Mouse (Mus musculus): ENCODE measurements around the gene Ube2o. TPM values are rescaled to one million over a fixed set of nuclear protein-coding genes. Genes with fewer than 3 reads are reported as not detected.
A peak's percentile ranks its signal among the peaks of the same experiment; 100 is the strongest.

Ube2o gene
- polyA plus RNA-seq, 1 experiment from 2014 or later, result 15.4 TPM

DNA sequence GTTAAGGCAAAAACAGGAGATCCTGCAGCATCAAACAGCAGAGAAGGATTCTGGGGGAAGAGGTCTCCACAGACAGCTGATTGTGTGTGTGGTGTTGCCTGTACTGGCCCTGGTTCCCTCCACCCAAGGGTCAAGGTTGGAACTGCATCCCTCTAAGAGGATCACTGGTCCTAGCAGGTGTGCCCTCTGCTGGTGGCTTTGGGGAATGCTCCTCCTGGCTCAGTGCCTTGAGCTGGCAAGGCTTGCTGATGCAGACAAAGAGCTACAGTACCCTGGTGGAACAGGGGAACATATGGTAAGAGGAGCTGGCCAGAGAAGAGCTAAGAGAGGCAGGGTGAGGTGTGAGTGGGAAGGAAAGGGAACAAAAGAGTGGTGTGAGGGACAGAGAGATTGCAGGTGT lies 11.2 kb upstream of the Ube2o start:
- no peaks in the 10 kb centered on the region for H3K27me3 ChIP-seq (replicated peaks; ENCODE audit: control insufficient read depth, insufficient read depth, low read length)
- H3K4me1 ChIP-seq (ENCODE audit: control insufficient read depth, insufficient read depth, low read length), result peaks cover 9% of the 10 kb centered on the region; the same call in 1 of the 2 replicates
- DNase-seq (ENCODE audit: low spot score) (peak; percentile 86), ATAC-seq (ENCODE audit: low read depth) (peak; percentile 84)
- no peak overlapping the region for H3K27ac ChIP-seq (replicated peaks; ENCODE audit: low read depth, low read length)
- H3K4me3 ChIP-seq (ENCODE audit: low read depth, low read length), result no peak overlapping the region
- no peak overlapping the region for H3K9ac ChIP-seq (ENCODE audit: low read depth, low read length)
- no peaks in the 10 kb centered on the region for H3K36me3 ChIP-seq (ENCODE audit: control insufficient read depth, insufficient read depth, low read length)
- H3K4me2 ChIP-seq (ENCODE audit: low read depth, low read length), result no peak overlapping the region
- no peaks in the 10 kb centered on the region for H3K9me3 ChIP-seq (ENCODE audit: control insufficient read depth, low read length)

DNA sequence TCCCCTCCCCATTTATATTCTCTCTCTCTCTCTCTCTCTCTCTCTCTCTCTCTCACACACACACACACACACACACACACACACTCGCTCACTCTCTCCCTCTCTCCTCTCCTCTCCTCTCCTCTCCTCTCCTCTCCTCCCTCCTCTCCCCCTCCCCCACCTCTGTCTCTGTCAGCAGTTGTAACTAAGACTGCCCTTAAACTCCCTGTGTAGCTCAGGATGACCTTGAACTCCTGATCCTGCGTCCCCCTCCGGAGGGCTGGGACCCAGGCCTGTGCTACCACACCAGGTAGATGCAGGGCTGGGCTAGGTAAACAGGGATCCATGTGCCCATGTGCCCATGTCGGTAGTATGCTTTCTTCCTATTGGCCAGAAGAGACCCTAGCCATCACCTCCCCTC lies 10.4 kb upstream of the Ube2o start:
- no peak overlapping the region for H3K9ac ChIP-seq (ENCODE audit: low read depth, low read length)
- no peak overlapping the region for H3K4me2 ChIP-seq (ENCODE audit: low read depth, low read length)
- DNase-seq (ENCODE audit: low spot score) (no peak), ATAC-seq (ENCODE audit: low read depth) (no peak)
- H3K36me3 ChIP-seq (ENCODE audit: control insufficient read depth, insufficient read depth, low read length), result no peaks in the 10 kb centered on the region
- no peak overlapping the region for H3K27ac ChIP-seq (replicated peaks; ENCODE audit: low read depth, low read length)
- H3K9me3 ChIP-seq (ENCODE audit: control insufficient read depth, low read length), result no peaks in the 10 kb centered on the region
- H3K4me3 ChIP-seq (ENCODE audit: low read depth, low read length), result no peak overlapping the region
- peaks cover 9% of the 10 kb centered on the region; the same call in 1 of the 2 replicates for H3K4me1 ChIP-seq (ENCODE audit: control insufficient read depth, insufficient read depth, low read length)
- 81% methylated on average over 4 of the region's 4 CpGs for WGBS
- H3K27me3 ChIP-seq (replicated peaks; ENCODE audit: control insufficient read depth, insufficient read depth, low read length), result no peaks in the 10 kb centered on the region

DNA sequence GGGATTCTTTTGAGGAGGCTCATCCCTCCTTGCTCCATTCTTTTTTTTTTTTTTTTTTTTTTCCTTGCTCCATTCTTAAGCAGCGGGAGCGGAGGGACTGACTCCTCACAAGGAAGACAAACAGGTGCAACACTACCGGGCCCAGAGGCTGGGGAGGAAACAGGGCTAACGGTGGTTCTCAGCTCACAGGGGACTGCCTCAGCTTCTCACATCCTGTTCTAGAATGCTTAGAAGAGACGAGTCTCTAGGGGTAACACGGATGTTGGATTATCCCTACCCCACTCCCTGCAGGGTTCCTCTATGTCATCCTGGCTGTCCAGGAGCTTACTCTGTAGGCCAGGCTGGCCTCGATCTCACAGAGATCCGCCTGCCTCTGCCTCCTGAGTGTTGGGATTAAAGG lies 8.3 kb upstream of the Ube2o start:
- no peak overlapping the region for H3K4me3 ChIP-seq (ENCODE audit: low read depth, low read length)
- ATAC-seq (ENCODE audit: low read depth) (no peak), DNase-seq (ENCODE audit: low spot score) (no peak)
- H3K4me1 ChIP-seq (ENCODE audit: control insufficient read depth, insufficient read depth, low read length), result peaks cover 9% of the 10 kb centered on the region; the same call in 1 of the 2 replicates
- 49% methylated on average over 8 of the region's 8 CpGs for WGBS
- no peaks in the 10 kb centered on the region for H3K9me3 ChIP-seq (ENCODE audit: control insufficient read depth, low read length)
- no peak overlapping the region for H3K9ac ChIP-seq (ENCODE audit: low read depth, low read length)
- H3K36me3 ChIP-seq (ENCODE audit: control insufficient read depth, insufficient read depth, low read length), result no peaks in the 10 kb centered on the region
- peak overlapping the region; percentile 3; the same call in 1 of the 2 replicates for H3K4me2 ChIP-seq (ENCODE audit: low read depth, low read length)
- H3K27ac ChIP-seq (replicated peaks; ENCODE audit: low read depth, low read length), result no peak overlapping the region
- H3K27me3 ChIP-seq (replicated peaks; ENCODE audit: control insufficient read depth, insufficient read depth, low read length), result no peaks in the 10 kb centered on the region

DNA sequence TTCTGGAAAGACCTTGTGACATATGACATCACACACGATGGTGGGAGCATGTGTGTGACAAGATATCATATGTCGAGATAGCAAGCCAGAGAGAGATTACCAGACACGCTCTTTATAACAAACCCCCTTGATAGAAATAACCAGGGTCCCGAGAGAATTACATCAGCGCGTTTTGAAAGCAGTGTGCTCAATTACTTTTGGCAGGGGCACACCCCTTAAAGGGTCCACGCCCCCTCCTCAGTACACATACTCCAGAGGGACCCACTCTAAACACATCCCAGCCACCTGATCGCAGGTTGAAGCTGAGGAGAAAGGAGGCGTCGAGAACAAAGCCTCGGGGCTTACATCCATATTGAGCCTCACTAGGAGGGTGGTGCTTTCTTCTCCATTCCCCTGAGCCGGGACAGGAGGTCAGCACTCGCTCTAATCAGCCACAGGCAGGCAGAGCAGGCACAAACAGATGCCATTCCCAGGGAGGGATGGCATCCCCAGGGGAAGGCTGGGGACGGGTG lies 7.8 kb upstream of the Ube2o start:
- no peak overlapping the region for H3K9ac ChIP-seq (ENCODE audit: low read depth, low read length)
- 16% methylated on average over 14 of the region's 14 CpGs for WGBS

DNA sequence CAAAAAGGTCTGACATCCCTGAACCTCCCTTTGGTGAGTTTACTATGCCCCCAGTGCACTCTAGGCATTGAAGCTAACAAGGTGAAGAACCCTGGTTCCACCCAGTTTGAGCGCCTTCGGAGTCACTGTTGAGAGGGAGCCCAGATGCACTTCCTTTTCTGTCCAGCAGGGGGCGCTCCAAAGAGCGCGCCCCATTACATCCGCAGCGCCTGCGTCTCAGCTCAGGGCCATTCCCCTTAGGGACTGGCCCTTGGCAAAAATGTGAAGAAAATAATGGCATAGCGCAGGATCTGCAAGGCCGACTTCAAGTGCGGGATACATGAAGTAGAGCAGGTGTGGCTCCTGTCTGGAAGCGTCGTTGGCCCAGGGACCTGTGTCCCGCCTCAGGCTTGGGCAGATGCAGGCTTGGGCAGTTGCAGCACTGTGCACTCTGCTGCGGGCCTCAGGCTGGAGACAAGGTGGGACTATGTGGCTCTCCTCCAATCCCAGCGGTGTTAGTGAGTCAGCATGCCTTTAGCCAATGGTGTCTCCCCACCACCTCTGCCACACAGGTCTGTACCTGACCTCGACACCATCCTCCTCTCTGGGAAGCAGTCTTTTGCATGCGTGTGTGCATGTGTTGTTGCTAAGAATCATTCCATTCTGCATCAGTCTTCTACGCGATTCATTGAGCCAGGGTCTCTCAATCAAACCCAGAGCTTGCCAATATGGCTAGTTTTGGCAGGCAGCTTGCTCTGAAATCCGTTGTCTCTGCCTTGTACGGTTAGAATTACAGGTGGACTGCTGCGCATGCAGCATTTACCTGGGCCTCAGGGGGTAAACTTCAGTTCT lies 5.8 kb upstream of the Ube2o start:
- H3K4me1 ChIP-seq (ENCODE audit: control insufficient read depth, insufficient read depth, low read length), result peaks cover 6% of the 10 kb centered on the region; the same call in 1 of the 2 replicates
- no peaks in the 10 kb centered on the region for H3K36me3 ChIP-seq (ENCODE audit: control insufficient read depth, insufficient read depth, low read length)
- WGBS, result 19% methylated on average over 23 of the region's 23 CpGs
- no peak overlapping the region for H3K9ac ChIP-seq (ENCODE audit: low read depth, low read length)
- DNase-seq (ENCODE audit: low spot score) (peak; percentile 45), ATAC-seq (ENCODE audit: low read depth) (peak; percentile 28; the same call in 1 of the 2 replicates)
- H3K27ac ChIP-seq (replicated peaks; ENCODE audit: low read depth, low read length), result no peak overlapping the region
- H3K27me3 ChIP-seq (replicated peaks; ENCODE audit: control insufficient read depth, insufficient read depth, low read length), result no peaks in the 10 kb centered on the region
- no peaks in the 10 kb centered on the region for H3K9me3 ChIP-seq (ENCODE audit: control insufficient read depth, low read length)
- no peak overlapping the region for H3K4me3 ChIP-seq (ENCODE audit: low read depth, low read length)
- peak overlapping the region; percentile 30 for H3K4me2 ChIP-seq (ENCODE audit: low read depth, low read length)

More for the DNA sequence above, 7.8 kb upstream of the Ube2o start:
- H3K9me3 ChIP-seq (ENCODE audit: control insufficient read depth, low read length), result no peaks in the 10 kb centered on the region
- H3K36me3 ChIP-seq (ENCODE audit: control insufficient read depth, insufficient read depth, low read length), result no peaks in the 10 kb centered on the region
- DNase-seq (ENCODE audit: low spot score), result peak; percentile 74
- peak overlapping the region; percentile 3; the same call in 1 of the 2 replicates for H3K4me2 ChIP-seq (ENCODE audit: low read depth, low read length)
- ATAC-seq (ENCODE audit: low read depth), result peak; percentile 64
- peaks cover 9% of the 10 kb centered on the region; the same call in 1 of the 2 replicates for H3K4me1 ChIP-seq (ENCODE audit: control insufficient read depth, insufficient read depth, low read length)
- H3K27ac ChIP-seq (replicated peaks; ENCODE audit: low read depth, low read length), result no peak overlapping the region
- H3K4me3 ChIP-seq (ENCODE audit: low read depth, low read length), result no peak overlapping the region
- no peaks in the 10 kb centered on the region for H3K27me3 ChIP-seq (replicated peaks; ENCODE audit: control insufficient read depth, insufficient read depth, low read length)

DNA sequence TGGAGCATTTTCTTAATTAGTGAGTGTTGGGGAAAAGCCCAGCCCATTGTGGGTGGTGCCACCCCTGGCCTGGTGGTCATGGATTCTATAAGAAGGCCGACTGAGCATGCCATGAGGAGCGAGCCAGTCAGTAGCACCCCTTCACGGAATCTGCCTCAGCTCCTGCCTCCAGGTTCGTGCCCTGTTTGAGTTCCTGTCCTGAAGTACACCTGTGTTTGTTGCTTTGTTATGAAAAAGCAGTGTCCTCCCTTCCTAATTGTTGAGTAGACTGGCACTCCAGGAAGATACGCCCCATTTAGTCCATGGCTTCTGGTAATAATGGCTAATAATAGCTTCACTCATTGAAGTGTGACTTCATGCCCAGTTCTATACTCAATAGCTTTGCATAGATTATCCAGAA lies 5.1 kb upstream of the Ube2o start, which contains the start of gene Aanat:
Gene Aanat, plus strand, starts transcription at position 123 of the 400 bp plus-strand sequence.
- no peaks in the 10 kb centered on the region for H3K27me3 ChIP-seq (replicated peaks; ENCODE audit: control insufficient read depth, insufficient read depth, low read length)
- no peaks in the 10 kb centered on the region for H3K9me3 ChIP-seq (ENCODE audit: control insufficient read depth, low read length)
- WGBS, result 61% methylated on average over 5 of the region's 5 CpGs
- no peak within 1 kb of the TSS for H3K4me3 ChIP-seq (ENCODE audit: low read depth, low read length)
- H3K36me3 ChIP-seq (ENCODE audit: control insufficient read depth, insufficient read depth, low read length), result no peaks in the 10 kb centered on the region
- H3K27ac ChIP-seq (replicated peaks; ENCODE audit: low read depth, low read length), result no peak within 1 kb of the TSS
- H3K9ac ChIP-seq (ENCODE audit: low read depth, low read length), result no peak within 1 kb of the TSS
- H3K4me1 ChIP-seq (ENCODE audit: control insufficient read depth, insufficient read depth, low read length), result peaks cover 6% of the 10 kb centered on the region; the same call in 1 of the 2 replicates
- H3K4me2 ChIP-seq (ENCODE audit: low read depth, low read length), result peak within 1 kb of the TSS; percentile 30
- ATAC-seq (ENCODE audit: low read depth) (no peak), DNase-seq (ENCODE audit: low spot score) (no peak)

DNA sequence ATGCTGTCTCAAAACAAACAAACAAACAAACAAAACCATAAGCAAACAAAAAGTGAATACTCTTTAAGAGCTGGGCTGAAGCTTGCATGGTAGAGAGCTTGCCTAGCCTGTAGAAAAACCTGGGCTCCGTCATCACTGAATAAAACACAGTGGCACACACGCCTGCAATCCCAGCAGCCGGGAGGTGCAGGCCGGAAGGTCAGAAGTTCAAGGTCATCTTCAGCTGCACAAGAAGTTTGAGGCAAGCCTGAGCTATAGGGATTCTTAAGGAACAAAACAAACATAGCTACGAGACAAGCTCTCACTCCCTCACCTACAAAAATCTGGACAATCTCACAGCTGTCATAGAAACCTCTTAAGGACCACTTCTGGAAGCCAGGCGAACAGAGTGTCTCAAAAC lies 4.4 kb upstream of the Ube2o start:
- Histone ChIP-seq H3K4me2 (ENCODE audit: low read depth, low read length) (no peak overlapping the region), H3K4me3 (ENCODE audit: low read depth, low read length) (no peak overlapping the region), H3K4me1 (ENCODE audit: control insufficient read depth, insufficient read depth, low read length) (peaks cover 6% of the 10 kb centered on the region; the same call in 1 of the 2 replicates), H3K36me3 (ENCODE audit: control insufficient read depth, insufficient read depth, low read length) (no peaks in the 10 kb centered on the region), H3K27me3 (replicated peaks; ENCODE audit: control insufficient read depth, insufficient read depth, low read length) (no peaks in the 10 kb centered on the region), H3K27ac (replicated peaks; ENCODE audit: low read depth, low read length) (no peak overlapping the region), H3K9me3 (ENCODE audit: control insufficient read depth, low read length) (no peaks in the 10 kb centered on the region), H3K9ac (ENCODE audit: low read depth, low read length) (no peak overlapping the region)
- WGBS, result 72% methylated on average over 6 of the region's 6 CpGs
- ATAC-seq (ENCODE audit: low read depth), result no peak
- no peak for DNase-seq (ENCODE audit: low spot score)

DNA sequence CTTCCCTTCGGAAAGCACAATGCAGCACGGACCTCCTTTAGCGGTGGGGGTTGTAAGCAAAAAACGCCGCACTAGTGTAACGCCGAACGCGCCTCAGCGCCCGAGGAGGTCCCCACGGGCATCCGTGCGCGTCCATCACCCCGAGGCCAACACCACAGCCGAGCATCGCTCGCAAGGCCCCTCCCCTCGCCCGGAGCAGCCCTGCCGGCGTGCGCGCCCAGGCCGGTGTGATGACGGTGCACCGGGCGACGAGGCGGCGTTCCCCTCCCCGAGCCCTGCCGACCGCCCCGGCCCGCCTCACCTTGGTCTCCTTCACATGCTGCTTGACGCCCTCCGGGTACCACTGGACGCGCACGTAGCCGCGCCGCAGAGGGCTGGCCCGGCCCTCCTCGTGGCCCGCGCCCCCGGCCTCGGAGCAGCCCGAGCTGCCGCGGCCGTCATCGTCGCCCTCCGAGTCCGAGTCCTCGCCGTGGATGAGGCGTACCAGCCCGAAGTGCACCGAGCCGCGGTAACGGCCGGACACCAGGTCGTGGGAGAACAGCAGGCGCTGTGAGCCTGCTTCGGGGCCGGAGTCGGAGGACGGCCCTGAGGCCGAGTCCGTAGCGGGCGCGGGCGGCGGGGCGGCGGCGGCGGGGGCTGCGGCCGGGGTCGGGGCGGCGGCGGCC lies 404 bp downstream of the Ube2o start:
- no peaks in the 10 kb centered on the region for H3K9me3 ChIP-seq (ENCODE audit: control insufficient read depth, low read length)
- ATAC-seq (ENCODE audit: low read depth), result peak; percentile 81
- peak overlapping the region; percentile 92 for H3K9ac ChIP-seq (ENCODE audit: low read depth, low read length)
- DNase-seq (ENCODE audit: low spot score), result peak; percentile 44
- H3K27me3 ChIP-seq (replicated peaks; ENCODE audit: control insufficient read depth, insufficient read depth, low read length), result no peaks in the 10 kb centered on the region
- no peaks in the 10 kb centered on the region for H3K36me3 ChIP-seq (ENCODE audit: control insufficient read depth, insufficient read depth, low read length)
- H3K4me2 ChIP-seq (ENCODE audit: low read depth, low read length), result peak overlapping the region; percentile 88
- H3K27ac ChIP-seq (replicated peaks; ENCODE audit: low read depth, low read length), result peak overlapping the region; percentile 91
- peaks cover 11% of the 10 kb centered on the region for H3K4me1 ChIP-seq (ENCODE audit: control insufficient read depth, insufficient read depth, low read length)
- peak overlapping the region; percentile 98 for H3K4me3 ChIP-seq (ENCODE audit: low read depth, low read length)
- 1% methylated on average over 58 of the region's 91 CpGs for WGBS
